Mouse (Mus musculus): ENCODE data around the gene Nfkbib.

Nfkbib gene

GRCm38 (mm10) chr7:28796562-28796975 lies 29.3 kb upstream of the Nfkbib start:
- DNase-seq, result peak; percentile 77

DNA sequence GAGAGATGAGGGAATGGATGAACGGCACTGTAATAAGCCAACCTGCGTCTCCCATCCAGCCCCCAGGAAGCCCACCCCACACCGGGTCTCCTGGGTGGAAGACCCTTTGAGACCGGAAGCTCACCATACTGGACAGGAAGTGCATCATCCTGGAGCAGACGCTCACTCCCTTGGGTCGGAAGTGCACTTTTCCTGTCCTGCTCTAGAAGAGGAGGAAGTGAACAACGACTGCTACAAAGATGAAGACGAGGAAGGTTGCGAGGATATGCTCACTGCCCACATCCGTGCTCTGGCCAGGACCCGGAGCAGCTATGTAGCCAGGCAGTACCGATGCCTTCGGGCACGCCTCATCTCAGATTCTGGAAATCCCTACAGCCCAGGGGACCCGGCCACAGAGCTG lies 28.5 kb upstream of the Nfkbib start:
- DNase-seq, result no peak

DNA sequence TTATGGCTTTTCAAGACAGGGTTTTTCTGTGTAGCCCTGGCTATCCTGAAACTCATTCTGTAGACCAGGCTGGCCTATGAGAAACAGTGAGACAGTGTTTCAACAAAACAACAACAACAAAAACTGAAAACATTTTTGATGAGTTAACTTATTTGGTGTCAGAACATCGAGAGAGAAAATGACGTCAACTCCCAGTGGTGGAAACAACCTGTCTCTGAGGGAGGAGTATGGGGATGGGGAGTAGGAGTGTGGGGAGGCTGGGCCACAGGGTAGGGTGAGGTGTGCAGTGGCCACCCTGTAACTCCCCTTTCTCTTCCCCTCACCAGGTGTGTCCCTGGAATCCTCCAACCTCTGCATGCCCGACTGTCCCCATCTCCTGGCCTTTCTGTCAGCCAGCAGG lies 27.2 kb upstream of the Nfkbib start:
- no peak for DNase-seq

- no peak for DNase-seq
These were observed 26.5 kb upstream of the Nfkbib start for GRCm38 (mm10) chr7:28793834-28794233.

DNA sequence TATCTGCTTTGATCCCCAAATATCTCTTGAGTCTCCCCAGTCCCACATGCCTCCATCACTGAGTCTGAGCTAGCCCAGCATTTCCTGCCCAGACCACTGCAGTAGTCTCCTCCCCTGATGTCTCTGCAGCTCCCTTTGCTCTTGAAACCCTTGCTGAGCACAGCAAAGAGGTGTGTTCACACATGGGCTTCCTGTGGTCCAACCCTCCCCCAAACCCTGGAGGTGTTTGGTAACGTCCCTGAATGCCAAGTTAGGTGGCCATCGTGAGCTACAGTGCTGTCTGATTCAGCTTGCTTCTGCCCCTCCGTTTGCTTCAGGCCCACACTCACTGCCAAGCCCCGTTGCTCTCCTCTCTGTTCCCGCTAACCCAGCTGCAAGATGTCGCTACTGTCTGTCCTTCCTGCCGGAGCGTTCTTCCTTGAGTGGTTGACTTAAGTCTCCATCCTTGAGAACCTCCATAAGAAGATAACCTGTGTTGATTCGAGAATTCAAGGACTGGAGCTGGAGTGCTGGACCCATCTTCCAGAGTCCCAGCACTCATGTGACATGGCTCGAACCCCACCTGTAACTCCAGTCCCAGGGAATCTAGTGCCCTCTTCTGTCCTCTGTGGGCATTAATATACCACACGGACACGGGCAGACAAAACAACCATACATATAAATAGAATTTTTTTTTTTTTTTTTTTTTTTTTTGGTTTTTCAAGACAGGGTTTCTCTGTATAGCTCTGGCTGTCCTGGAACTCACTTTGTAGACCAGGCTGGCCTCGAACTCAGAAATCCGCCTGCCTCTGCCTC lies 25.3 kb upstream of the Nfkbib start:
- DNase-seq, result no peak

DNA sequence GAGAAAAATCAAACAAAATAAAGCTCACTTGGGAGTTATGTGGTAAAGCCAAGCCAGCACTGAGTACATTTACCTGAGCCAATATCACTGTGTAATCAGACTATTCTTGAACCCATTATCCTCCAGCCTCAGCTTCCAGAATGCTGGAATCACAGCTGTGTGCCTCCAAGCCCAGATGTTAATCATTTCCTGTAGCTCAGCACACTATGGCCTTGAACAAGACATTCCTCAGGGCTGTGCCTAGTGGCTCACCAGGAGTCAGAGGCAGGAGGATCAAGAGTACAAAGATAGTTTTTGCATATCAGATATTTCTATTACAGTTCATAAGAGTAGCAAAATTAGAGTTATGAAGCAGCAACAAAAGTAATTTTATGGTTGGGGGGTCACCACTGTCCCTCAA lies 24.4 kb upstream of the Nfkbib start:
- DNase-seq, result no peak

GRCm38 (mm10) chr7:28790066-28790806 lies 22.9 kb upstream of the Nfkbib start:
- DNase-seq, result no peak

- no peak for DNase-seq
These were observed 21.9 kb upstream of the Nfkbib start for GRCm38 (mm10) chr7:28789235-28789634.

DNA sequence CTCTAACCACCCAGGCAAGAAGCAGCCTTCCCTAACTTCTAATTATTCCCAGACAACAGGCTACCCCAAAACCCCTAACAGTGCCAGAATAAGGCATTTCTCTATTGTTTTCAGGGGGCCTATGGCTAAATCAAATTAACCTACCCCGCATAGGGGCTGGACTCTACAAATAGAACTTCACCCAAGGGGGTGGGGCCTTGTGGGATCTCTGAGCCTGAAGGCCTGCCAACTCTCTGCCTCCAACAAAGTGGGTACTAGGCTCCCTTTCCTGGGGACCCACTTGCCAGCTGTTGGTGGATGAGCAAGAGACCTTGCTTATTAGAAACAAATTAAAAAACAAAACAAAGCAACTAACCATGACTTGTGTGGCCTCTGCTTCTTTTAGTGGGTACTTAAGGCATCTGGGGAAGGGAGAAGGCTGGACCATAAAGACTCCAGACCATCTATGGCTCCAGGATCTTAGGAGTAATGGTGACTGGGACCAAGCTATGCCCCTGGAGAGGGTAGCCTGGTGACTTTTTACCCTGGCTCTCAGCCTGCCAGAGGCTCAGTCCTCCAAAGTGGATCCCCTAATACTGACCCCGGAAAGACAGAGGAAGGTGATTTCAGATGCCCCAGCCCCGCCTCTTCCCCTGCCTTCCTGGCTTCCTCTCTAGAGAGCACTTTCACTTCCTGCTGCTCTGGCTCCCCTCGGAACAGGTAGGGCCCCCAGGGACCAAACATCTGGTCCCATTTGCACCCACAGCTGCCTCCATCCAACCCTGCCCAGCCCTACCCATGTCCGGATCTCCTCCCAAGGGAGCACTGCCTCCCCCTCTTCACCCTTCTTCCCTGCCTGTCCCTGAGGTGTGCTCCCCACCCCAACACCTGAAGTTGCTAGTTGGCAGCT lies 21.2 kb upstream of the Nfkbib start, which contains the start of gene Rinl:
Gene Rinl (plus strand): TSS at position 663 of the 889 bp plus-strand sequence.
- no peak for DNase-seq

DNA sequence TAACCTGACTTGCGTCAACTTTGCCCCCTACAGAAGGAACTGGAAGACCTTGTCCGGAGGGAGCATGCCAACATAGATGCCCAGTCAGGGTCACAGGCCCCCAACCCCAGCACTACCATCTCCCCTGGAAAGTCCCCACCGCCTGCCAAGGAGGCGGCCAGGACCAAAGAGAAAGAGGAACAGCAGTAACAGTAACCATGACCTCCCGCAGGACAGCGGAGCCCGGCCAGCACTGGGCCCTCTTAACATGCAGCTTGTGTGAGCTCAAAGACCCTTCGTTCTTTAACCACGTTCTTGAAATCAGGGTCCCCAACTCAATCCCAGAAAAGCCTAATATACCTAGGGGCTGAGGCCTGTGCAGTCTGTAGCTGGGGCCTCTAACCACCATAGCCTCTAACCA lies 20.6 kb upstream of the Nfkbib start:
- DNase-seq, result no peak

DNA sequence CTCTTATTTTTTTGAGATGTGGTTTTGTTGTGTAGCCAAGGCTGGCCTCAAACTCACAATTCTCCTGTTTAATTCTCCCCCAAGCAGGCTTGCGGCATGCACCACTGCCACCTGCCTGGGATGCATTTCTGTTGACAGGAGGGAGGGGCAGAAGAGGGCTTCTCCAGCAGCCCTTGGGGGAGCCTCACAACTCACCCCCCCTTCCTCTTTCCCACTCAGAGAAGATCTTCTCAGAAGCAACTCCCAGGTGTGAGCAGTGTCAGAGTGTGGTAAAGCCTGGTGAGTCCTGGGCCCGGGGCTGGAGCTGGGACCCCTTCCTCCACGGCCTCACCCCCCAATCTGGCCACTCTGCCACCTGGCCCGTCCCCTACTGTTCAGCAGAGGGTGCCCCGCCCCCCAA lies 17.8 kb upstream of the Nfkbib start:
- DNase-seq, result no peak

- DNase-seq, result no peak
These were observed 13.9 kb upstream of the Nfkbib start for GRCm38 (mm10) chr7:28781261-28781663.

DNA sequence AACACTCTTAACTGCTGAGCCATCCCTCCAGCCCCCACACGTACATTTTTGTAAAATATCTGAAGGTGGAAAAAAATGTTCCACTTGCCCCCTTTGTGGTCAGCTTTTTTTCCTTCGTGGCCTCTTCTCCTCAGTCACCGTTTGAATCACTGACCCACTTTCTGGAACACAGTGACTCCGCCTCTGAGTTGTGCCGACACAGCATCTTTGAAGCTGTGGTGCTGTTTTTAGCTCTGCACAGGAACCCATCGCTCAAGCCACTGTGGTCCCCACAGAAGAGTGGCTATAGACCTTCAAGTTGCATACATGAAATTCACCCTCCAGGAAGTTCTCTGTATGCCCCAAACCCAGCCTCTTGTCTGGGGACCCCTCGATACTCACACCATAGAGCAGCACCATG lies 13.5 kb upstream of the Nfkbib start:
- no peak for DNase-seq

- DNase-seq, result peak; percentile 88
These were observed 12.9 kb upstream of the Nfkbib start for GRCm38 (mm10) chr7:28780067-28780658.

DNA sequence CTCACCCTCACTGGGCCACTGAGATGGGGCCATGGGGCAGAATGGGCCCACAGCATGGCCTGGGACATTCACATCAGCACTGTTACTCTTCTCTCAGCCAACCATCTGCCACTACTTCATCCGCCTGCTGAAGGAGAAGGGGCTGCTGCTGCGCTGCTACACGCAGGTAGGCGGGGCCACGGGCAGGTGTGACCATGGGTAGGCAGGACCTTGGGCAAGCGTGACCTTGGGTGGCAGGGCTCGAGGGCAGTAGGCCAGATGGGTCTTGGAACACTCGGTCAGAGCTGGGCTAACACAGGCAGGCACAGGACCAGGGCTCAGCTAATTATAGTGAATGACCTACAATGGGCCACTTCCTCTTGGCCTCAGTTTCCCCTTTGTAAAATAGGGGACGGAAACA lies 11.5 kb upstream of the Nfkbib start:
- DNase-seq, result no peak

GRCm38 (mm10) chr7:28775129-28775528 lies 7.8 kb upstream of the Nfkbib start:
- no peak for DNase-seq

- DNase-seq, result peak; percentile 68
These were observed 6.9 kb upstream of the Nfkbib start for GRCm38 (mm10) chr7:28774164-28774563.

- no peak for DNase-seq
These were observed 5.9 kb upstream of the Nfkbib start for GRCm38 (mm10) chr7:28773163-28773562.

DNA sequence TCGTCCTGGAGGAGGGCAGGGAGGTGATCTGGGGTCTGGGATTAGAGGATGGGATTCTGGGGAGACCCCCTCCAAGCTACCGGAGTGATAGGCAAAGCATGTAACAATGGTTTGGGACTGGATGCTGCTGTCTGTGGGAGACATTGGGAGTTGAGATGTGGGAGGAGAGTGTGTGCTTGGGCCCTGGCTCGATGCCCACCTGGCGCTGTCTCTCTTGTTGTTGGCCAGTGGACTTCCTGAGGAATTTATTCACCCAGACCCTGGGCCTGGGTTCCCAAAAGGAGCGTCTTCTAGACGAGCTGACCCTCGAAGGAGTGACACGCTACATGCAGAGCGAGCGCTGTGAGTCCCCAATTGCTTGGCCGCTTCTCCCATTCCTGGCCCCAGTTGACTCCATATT lies 4.6 kb upstream of the Nfkbib start:
- no peak for DNase-seq

DNA sequence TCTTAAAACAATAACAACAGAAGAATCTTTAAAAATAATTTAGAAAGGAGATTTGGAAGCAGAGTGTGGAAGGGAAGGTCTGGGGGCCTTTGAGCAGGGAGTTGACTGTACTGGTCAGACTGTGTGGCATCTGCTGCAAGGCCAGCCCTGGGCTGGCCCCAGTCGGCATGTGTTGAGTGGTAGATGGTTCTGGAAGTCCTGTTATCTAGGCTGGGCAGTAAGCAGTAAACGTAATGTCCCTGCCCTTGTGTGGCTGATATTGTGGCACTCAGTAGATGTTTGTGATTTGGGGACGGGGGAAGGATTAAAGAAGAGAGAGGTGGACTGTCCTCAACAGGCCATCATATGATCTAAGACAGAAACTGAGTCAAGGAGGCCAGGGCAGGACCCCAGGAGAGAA lies 3.0 kb upstream of the Nfkbib start:
- DNase-seq, result no peak

DNA sequence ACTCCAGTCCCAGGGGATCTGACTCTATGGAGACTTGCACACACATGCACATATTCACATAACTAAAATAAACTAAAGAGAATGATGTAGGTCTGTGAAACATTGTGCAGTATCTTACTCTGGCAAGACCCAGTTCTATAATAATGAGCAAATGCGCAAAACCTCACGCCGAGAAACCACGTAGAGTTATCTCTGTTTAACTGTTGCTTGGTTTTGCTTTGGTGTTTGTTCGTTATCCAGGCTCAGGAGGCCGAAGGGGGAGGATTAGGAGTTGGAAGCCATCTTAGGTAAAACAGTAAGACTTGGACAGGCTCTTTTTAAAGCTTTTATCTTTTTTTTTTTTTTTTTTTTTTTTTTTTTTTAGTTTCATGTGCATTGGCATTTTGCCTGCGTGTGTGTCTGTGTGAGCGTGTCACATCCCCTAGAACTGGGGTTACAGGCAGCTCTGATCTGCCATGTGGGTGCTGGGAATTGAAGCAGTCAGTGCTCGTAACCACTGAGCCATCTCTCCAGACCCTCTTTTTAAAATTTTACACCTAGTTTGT lies 2.2 kb upstream of the Nfkbib start:
- DNase-seq, result no peak

DNA sequence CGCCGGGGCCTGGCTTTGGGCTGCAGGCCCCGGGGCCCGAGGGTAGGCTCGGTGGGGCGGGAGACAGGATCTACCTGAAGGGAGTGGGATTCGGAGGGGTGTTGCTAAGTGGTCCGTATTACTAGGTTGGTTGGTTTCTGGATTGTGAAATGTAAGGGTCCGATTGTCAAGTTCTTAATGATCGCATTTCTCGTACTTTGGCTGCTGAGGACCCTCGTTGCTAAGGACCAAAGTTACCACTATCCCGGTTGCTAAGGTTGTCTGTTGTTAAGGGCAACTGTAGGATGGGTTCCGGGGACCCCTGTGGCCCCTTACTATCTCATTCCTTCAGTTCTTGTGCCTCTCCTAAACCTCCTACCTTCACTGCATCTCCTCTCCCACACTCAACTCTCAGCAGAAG lies 402 bp downstream of the Nfkbib start:
- DNase-seq, result no peak
